Mouse (Mus musculus): ENCODE data around the gene Ltbr. TPM values are rescaled to one million over a fixed set of nuclear protein-coding genes. Genes with fewer than 3 reads are reported as not detected.

The Ltbr gene
- total RNA-seq, 1 experiment: 14.3 TPM

GRCm38 (mm10) chr6:125321114-125321855 lies 7.6 kb upstream of the Ltbr start:
- no peak for TF ChIP-seq HCFC1 (IDR thresholded peaks at IDR 0.05; ENCODE audit: borderline replicate concordance, insufficient read depth, low read length)
- TF ChIP-seq ZNF384 (IDR thresholded peaks at IDR 0.05; ENCODE audit: low read depth, low read length): no peak
- TF ChIP-seq MAFK (IDR thresholded peaks at IDR 0.05; ENCODE audit: insufficient read depth, low read depth, low read length): no peak
- TF ChIP-seq ZC3H11A (IDR thresholded peaks at IDR 0.05; ENCODE audit: borderline replicate concordance, low read depth, low read length): no peak
- no peak for TF ChIP-seq CHD2 (IDR thresholded peaks at IDR 0.05; ENCODE audit: low read depth, low read length)
- H3K36me3 ChIP-seq (ENCODE audit: control insufficient read depth, insufficient read depth, low read length, poor library complexity, severe bottlenecking): no peaks in the 10 kb centered on the region
- H3K27ac ChIP-seq (ENCODE audit: insufficient read depth, low read depth, low read length, poor library complexity, severe bottlenecking): no peak overlapping the region
- H3K9ac ChIP-seq (ENCODE audit: insufficient read depth, low read depth, low read length, poor library complexity, severe bottlenecking): no peak overlapping the region
- in situ Hi-C loops (cut with MboI; ENCODE audit: low sequenced_read_pairs in 2 of 2, unreplicated experiment in 2 of 2): no loop called here
- H3K4me1 ChIP-seq (ENCODE audit: control insufficient read depth in 2 of 2, insufficient read depth in 2 of 2, low read length in 2 of 2, poor library complexity in 1 of 2): peaks cover 0 to 18% of the 10 kb centered on the region in 2 experiments; a peak in 2 of 4 replicates
- no peaks in the 10 kb centered on the region for H3K9me3 ChIP-seq (ENCODE audit: control insufficient read depth, insufficient read depth, low read depth, low read length)
- peak overlapping the region; percentile 11 to 38; a peak in 3 of 4 replicates for H3K4me3 ChIP-seq (ENCODE audit: insufficient read depth in 1 of 2, low read depth in 1 of 2, low read length in 2 of 2, poor library complexity in 1 of 2, severe bottlenecking in 1 of 2)
- no peak for DNase-seq (ENCODE audit: low read depth, low spot score)

GRCm38 (mm10) chr6:125320323-125320722 lies 6.6 kb upstream of the Ltbr start, which contains the start of gene Scnn1a:
Gene Scnn1a (plus strand): TSS chr6:125320659.
- in situ Hi-C loops (cut with MboI; ENCODE audit: low sequenced_read_pairs in 2 of 2, unreplicated experiment in 2 of 2): no loop called here
- Histone ChIP-seq H3K4me3 (ENCODE audit: insufficient read depth in 1 of 2, low read depth in 1 of 2, low read length in 2 of 2, poor library complexity in 1 of 2, severe bottlenecking in 1 of 2) (peak within 1 kb of the TSS; percentile 11 to 38; a peak in 3 of 4 replicates), H3K9ac (ENCODE audit: insufficient read depth, low read depth, low read length, poor library complexity, severe bottlenecking) (no peak within 1 kb of the TSS), H3K36me3 (ENCODE audit: control insufficient read depth, insufficient read depth, low read length, poor library complexity, severe bottlenecking) (no peaks in the 10 kb centered on the region), H3K27ac (ENCODE audit: insufficient read depth, low read depth, low read length, poor library complexity, severe bottlenecking) (no peak within 1 kb of the TSS), H3K9me3 (ENCODE audit: control insufficient read depth, insufficient read depth, low read depth, low read length) (no peaks in the 10 kb centered on the region), H3K4me1 (ENCODE audit: control insufficient read depth in 2 of 2, insufficient read depth in 2 of 2, low read length in 2 of 2, poor library complexity in 1 of 2) (peaks cover 0 to 18% of the 10 kb centered on the region in 2 experiments; a peak in 2 of 4 replicates)
- TF ChIP-seq MAFK (IDR thresholded peaks at IDR 0.05; ENCODE audit: insufficient read depth, low read depth, low read length): no peak
- no peak for TF ChIP-seq ZNF384 (IDR thresholded peaks at IDR 0.05; ENCODE audit: low read depth, low read length)
- TF ChIP-seq ZC3H11A (IDR thresholded peaks at IDR 0.05; ENCODE audit: borderline replicate concordance, low read depth, low read length): no peak
- TF ChIP-seq CHD2 (IDR thresholded peaks at IDR 0.05; ENCODE audit: low read depth, low read length): no peak
- no peak for TF ChIP-seq HCFC1 (IDR thresholded peaks at IDR 0.05; ENCODE audit: borderline replicate concordance, insufficient read depth, low read length)
- no peak for DNase-seq (ENCODE audit: low read depth, low spot score)

- in situ Hi-C loops (cut with MboI; ENCODE audit: low sequenced_read_pairs in 2 of 2, unreplicated experiment in 2 of 2): no loop called here
- no peak overlapping the region for H3K9ac ChIP-seq (ENCODE audit: insufficient read depth, low read depth, low read length, poor library complexity, severe bottlenecking)
- no peaks in the 10 kb centered on the region for H3K36me3 ChIP-seq (ENCODE audit: control insufficient read depth, insufficient read depth, low read length, poor library complexity, severe bottlenecking)
- no peak for TF ChIP-seq HCFC1 (IDR thresholded peaks at IDR 0.05; ENCODE audit: borderline replicate concordance, insufficient read depth, low read length)
- TF ChIP-seq MAFK (IDR thresholded peaks at IDR 0.05; ENCODE audit: insufficient read depth, low read depth, low read length): no peak
- TF ChIP-seq ZC3H11A (IDR thresholded peaks at IDR 0.05; ENCODE audit: borderline replicate concordance, low read depth, low read length): no peak
- TF ChIP-seq CHD2 (IDR thresholded peaks at IDR 0.05; ENCODE audit: low read depth, low read length): no peak
- TF ChIP-seq ZNF384 (IDR thresholded peaks at IDR 0.05; ENCODE audit: low read depth, low read length): no peak
- H3K4me1 ChIP-seq (ENCODE audit: control insufficient read depth in 2 of 2, insufficient read depth in 2 of 2, low read length in 2 of 2, poor library complexity in 1 of 2): peaks cover 0 to 19% of the 10 kb centered on the region in 2 experiments; a peak in 2 of 4 replicates
- no peak for DNase-seq (ENCODE audit: low read depth, low spot score)
- no peaks in the 10 kb centered on the region for H3K9me3 ChIP-seq (ENCODE audit: control insufficient read depth, insufficient read depth, low read depth, low read length)
- H3K27ac ChIP-seq (ENCODE audit: insufficient read depth, low read depth, low read length, poor library complexity, severe bottlenecking): no peak overlapping the region
- H3K4me3 ChIP-seq (ENCODE audit: insufficient read depth in 1 of 2, low read depth in 1 of 2, low read length in 2 of 2, poor library complexity in 1 of 2, severe bottlenecking in 1 of 2): no peak overlapping the region
Measured at GRCm38 (mm10) chr6:125319919-125320296, 6.2 kb upstream of the Ltbr start.

GRCm38 (mm10) chr6:125318981-125319918 lies 5.6 kb upstream of the Ltbr start:
- Histone ChIP-seq H3K36me3 (ENCODE audit: control insufficient read depth, insufficient read depth, low read length, poor library complexity, severe bottlenecking) (no peaks in the 10 kb centered on the region), H3K27ac (ENCODE audit: insufficient read depth, low read depth, low read length, poor library complexity, severe bottlenecking) (no peak overlapping the region), H3K9me3 (ENCODE audit: control insufficient read depth, insufficient read depth, low read depth, low read length) (no peaks in the 10 kb centered on the region), H3K9ac (ENCODE audit: insufficient read depth, low read depth, low read length, poor library complexity, severe bottlenecking) (no peak overlapping the region), H3K4me3 (ENCODE audit: insufficient read depth in 1 of 2, low read depth in 1 of 2, low read length in 2 of 2, poor library complexity in 1 of 2, severe bottlenecking in 1 of 2) (no peak overlapping the region), H3K4me1 (ENCODE audit: control insufficient read depth in 2 of 2, insufficient read depth in 2 of 2, low read length in 2 of 2, poor library complexity in 1 of 2) (peaks cover 0 to 23% of the 10 kb centered on the region in 2 experiments; a peak in 2 of 4 replicates)
- in situ Hi-C loops (cut with MboI; ENCODE audit: low sequenced_read_pairs in 2 of 2, unreplicated experiment in 2 of 2): no loop called here
- no peak for DNase-seq (ENCODE audit: low read depth, low spot score)
- no peak for TF ChIP-seq ZC3H11A (IDR thresholded peaks at IDR 0.05; ENCODE audit: borderline replicate concordance, low read depth, low read length)

All from ES-E14 (cell line).